Mouse (Mus musculus) stomach, postnatal 0 days (tissue): ENCODE results near the gene Zmat5. TPM values are rescaled to one million over a fixed set of nuclear protein-coding genes. Genes with fewer than 3 reads are reported as not detected.
"Not testable (repeated sequence)": the region's sequence is repeated elsewhere in the genome, so short reads cannot be mapped to it uniquely, and the experiment has no call there.

Experiments used
- ATAC-seq: fragments of 200-750 bp; cut with Nextera tagmentation; 2 replicates; pipeline ENCODE4 v1.8.0; 2017; ENCODE audit not compliant: low FRiP score, low TSS enrichment
- DNase-seq: peaks from one replicate; pipeline ENCODE4 v3.0.0-alpha.2; 2016; ENCODE audit warnings: low spot score
- H3K27ac ChIP-seq: fragments of 300-500 bp; sonication (generic); replicated peaks from 2 replicates; pipeline ENCODE4 v1.5.1; 2014; ENCODE audit warnings: mild to moderate bottlenecking, control low read depth
- H3K27me3 ChIP-seq: fragments of 300-500 bp; sonication (generic); 2 replicates; pipeline ENCODE4 v1.6.1; 2014; ENCODE audit warnings: low read length; ENCODE audit not compliant: control insufficient read depth, insufficient read depth
- H3K36me3 ChIP-seq: fragments of 300-500 bp; sonication (generic); 2 replicates; pipeline ENCODE4 v1.6.1; 2014; ENCODE audit warnings: low read length, mixed read lengths; ENCODE audit not compliant: control insufficient read depth, insufficient read depth
- H3K4me1 ChIP-seq: fragments of 300-500 bp; sonication (generic); replicated peaks from 2 replicates; pipeline ENCODE4 v1.6.1; 2014; ENCODE audit warnings: antibody characterized with exemption; ENCODE audit not compliant: control insufficient read depth, insufficient read depth
- H3K4me2 ChIP-seq: fragments of 300-500 bp; sonication (generic); replicated peaks from 2 replicates; pipeline ENCODE4 v1.6.1; 2014; ENCODE audit warnings: low read depth, mild to moderate bottlenecking, control low read depth, moderate library complexity
- H3K4me3 ChIP-seq: fragments of 300-500 bp; sonication (generic); 2 replicates; pipeline ENCODE4 v1.5.1; 2014; ENCODE audit warnings: low read depth, low read length, control low read depth
- H3K9ac ChIP-seq: fragments of 300-500 bp; sonication (generic); 2 replicates; pipeline ENCODE4 v1.6.1; 2014; ENCODE audit warnings: mild to moderate bottlenecking, low read length, control low read depth, mixed read lengths
- H3K9me3 ChIP-seq: fragments of 300-500 bp; sonication (generic); 2 replicates; pipeline ENCODE4 v1.6.1; 2016; ENCODE audit warnings: low read length; ENCODE audit not compliant: control insufficient read depth
- CTCF ChIP-seq: IDR thresholded peaks from 2 replicates; pipeline ENCODE4 v1.5.1; 2016; ENCODE audit warnings: antibody characterized with exemption, low read depth, mild to moderate bottlenecking, moderate library complexity
- EP300 ChIP-seq: optimal IDR thresholded peaks from 2 replicates; pipeline ENCODE3; 2016; ENCODE audit warnings: antibody characterized with exemption
- WGBS: fragments of 180-500 bp; shearing (Covaris S2); extraction: QIAGEN DNeasy Blood & Tissue Kit; methylation state at CpG from one replicate; pipeline ENCODE4 v1.1.7; 2014; 5-methylcytosine and 5-hydroxymethylcytosine counted together
- polyA plus RNA-seq: library from polyadenylated mRNA; unstranded; fragments of >200 nt; fragmentation: Nextera tagmentation; extraction: Ambion mirVana; gene quantifications from 2 replicates; pipeline ENCODE4 v1.2.1, GENCODE M21; 2015

The Zmat5 gene
- polyA plus RNA-seq, 1 experiment from 2014 or later, result 57.4 TPM

DNA sequence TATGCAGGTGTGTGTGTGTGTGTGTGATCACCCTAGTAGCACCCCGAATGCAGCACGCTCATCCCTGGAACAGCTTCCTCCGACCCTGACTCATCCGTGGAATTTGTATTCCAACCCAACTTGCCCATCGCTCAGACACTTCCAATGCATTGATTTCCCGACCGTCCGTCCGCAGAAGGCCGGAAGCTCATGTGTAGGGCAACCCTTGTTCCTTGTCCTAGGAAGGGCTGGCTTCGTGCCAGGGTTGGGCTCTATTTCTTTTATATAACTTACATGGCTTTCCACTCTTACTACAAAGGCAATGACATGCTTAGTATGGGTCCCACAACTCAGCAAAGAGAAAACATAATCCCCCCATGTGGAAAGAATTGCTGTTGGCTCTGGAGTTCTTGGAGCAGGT lies 12.3 kb upstream of the Zmat5 start:
- 83% methylated on average over 11 of the region's 11 CpGs for WGBS
- DNase-seq, result no peak
- ATAC-seq, result no peak
- Histone ChIP-seq H3K4me2 (no peak overlapping the region), H3K27me3 (no peaks in the 10 kb centered on the region), H3K4me1 (no peaks in the 10 kb centered on the region), H3K9ac (no peak overlapping the region), H3K9me3 (no peaks in the 10 kb centered on the region), H3K27ac (no peak overlapping the region), H3K4me3 (no peak overlapping the region), H3K36me3 (no peaks in the 10 kb centered on the region)
- TF ChIP-seq CTCF (no peak), EP300 (no peak)

GRCm38 (mm10) chr11:4697043-4697983 lies 7.2 kb upstream of the Zmat5 start:
- H3K4me1 ChIP-seq, result no peaks in the 10 kb centered on the region; the same call in 1 of the 2 replicates
- H3K9ac ChIP-seq, result no peak overlapping the region; the same call in 1 of the 2 replicates
- H3K27ac ChIP-seq, result 0 out of 2 replicates have a peak overlapping the region, but pooled peaks have one; percentile 13
- no peak overlapping the region for H3K4me2 ChIP-seq
- no peak; the same call in 1 of the 2 replicates for ATAC-seq
- no peaks in the 10 kb centered on the region for H3K9me3 ChIP-seq
- DNase-seq, result peak; percentile 71
- TF ChIP-seq EP300, result no peak
- TF ChIP-seq CTCF, result peak; percentile 76
- H3K36me3 ChIP-seq, result peaks cover 6% of the 10 kb centered on the region; the same call in 1 of the 2 replicates
- H3K4me3 ChIP-seq, result no peak overlapping the region
- H3K27me3 ChIP-seq, result no peaks in the 10 kb centered on the region
- WGBS, result 17% methylated on average over 7 of the region's 7 CpGs

DNA sequence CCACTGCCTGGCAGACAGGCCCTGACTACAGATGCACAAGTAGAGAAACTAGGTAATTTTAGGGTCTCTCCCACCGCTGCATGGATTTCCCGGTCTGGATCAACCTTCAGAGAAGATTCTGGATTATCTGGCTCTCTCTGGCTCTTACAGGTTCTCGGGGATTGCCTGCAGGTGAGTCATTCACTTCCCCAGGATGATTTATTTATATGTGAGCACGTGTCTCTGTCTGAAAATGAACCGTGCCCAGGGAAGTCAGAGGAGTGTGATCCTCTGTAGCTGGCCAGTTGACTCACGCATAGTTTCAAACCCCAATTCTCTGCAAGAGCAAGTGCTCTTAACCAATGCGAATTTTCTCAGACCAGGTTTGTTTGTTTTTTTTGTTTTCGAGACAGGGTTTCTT lies 3.8 kb upstream of the Zmat5 start:
- H3K4me3 ChIP-seq, result no peak overlapping the region
- H3K27me3 ChIP-seq, result no peaks in the 10 kb centered on the region
- TF ChIP-seq CTCF (no peak), EP300 (no peak)
- WGBS, result 60% methylated on average over 8 of the region's 8 CpGs
- peak overlapping the region; percentile 53; the same call in 1 of the 2 replicates for H3K27ac ChIP-seq
- no peaks in the 10 kb centered on the region; the same call in 1 of the 2 replicates for H3K4me1 ChIP-seq
- peaks cover 6% of the 10 kb centered on the region; the same call in 1 of the 2 replicates for H3K36me3 ChIP-seq
- 0 out of 2 replicates have a peak, but pooled peaks have one; percentile 36 for ATAC-seq
- H3K4me2 ChIP-seq, result no peak overlapping the region
- H3K9me3 ChIP-seq, result no peaks in the 10 kb centered on the region
- DNase-seq, result no peak
- no peak overlapping the region for H3K9ac ChIP-seq

DNA sequence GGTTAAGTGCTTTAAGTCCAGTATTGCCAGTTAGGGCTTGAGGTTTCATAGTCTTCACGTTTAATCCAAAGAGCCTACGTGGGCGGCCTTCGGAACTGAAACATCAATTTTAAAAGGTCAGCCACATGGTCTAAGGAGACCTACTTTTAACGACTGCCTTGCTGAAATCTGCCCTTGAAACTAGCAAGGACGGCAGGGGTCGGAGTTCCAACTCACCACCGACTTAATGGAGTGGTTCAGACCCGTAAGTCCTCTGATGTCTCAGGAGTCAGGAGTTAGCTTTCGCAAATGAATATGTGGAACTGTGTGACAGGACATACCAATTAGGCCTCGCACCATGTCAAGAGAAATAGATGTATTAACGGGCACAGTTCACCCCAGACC lies 798 bp upstream of the Zmat5 start:
- no peaks in the 10 kb centered on the region for H3K9me3 ChIP-seq
- no peaks in the 10 kb centered on the region for H3K27me3 ChIP-seq
- peak overlapping the region; percentile 82 for H3K4me3 ChIP-seq
- H3K9ac ChIP-seq, result peak overlapping the region; percentile 91
- WGBS, result 4% methylated on average over 12 of the region's 12 CpGs
- H3K36me3 ChIP-seq, result peaks cover 6% of the 10 kb centered on the region; the same call in 1 of the 2 replicates
- no peak; the same call in 1 of the 2 replicates for TF ChIP-seq CTCF
- no peak for TF ChIP-seq EP300
- H3K4me1 ChIP-seq, result no peaks in the 10 kb centered on the region
- H3K27ac ChIP-seq, result peak overlapping the region; percentile 81
- no peak for DNase-seq
- ATAC-seq, result no peak
- peak overlapping the region; percentile 93 for H3K4me2 ChIP-seq

DNA sequence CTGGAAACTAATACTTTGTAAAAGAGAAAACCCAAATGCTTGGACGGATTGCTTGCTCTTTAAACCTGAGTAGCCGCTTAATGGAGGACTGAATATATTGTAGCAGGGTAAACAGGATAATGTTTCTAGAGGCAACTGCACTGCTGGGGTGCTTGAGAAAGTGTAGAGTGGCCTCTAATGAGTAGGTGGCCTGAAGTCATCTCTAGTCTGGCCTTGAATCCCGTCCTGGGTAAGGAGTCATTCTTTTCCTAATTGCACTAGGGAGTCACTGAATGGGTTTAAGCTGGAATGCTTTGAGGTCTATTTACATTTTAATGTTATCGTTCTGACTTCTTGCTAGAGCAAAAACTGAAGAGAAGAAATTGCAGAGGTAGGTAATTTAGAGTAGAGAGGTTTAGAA lies 700 bp downstream of the Zmat5 start:
- Histone ChIP-seq H3K9ac (peak overlapping the region; percentile 71), H3K4me1 (no peaks in the 10 kb centered on the region), H3K27me3 (no peaks in the 10 kb centered on the region), H3K9me3 (no peaks in the 10 kb centered on the region), H3K27ac (peak overlapping the region; percentile 58; the same call in 1 of the 2 replicates), H3K36me3 (peaks cover 6% of the 10 kb centered on the region; the same call in 1 of the 2 replicates), H3K4me3 (peak overlapping the region; percentile 82), H3K4me2 (peak overlapping the region; percentile 93)
- TF ChIP-seq CTCF (no peak), EP300 (no peak)
- 7% methylated on average over 4 of the region's 4 CpGs for WGBS
- no peak for DNase-seq
- ATAC-seq, result no peak

DNA sequence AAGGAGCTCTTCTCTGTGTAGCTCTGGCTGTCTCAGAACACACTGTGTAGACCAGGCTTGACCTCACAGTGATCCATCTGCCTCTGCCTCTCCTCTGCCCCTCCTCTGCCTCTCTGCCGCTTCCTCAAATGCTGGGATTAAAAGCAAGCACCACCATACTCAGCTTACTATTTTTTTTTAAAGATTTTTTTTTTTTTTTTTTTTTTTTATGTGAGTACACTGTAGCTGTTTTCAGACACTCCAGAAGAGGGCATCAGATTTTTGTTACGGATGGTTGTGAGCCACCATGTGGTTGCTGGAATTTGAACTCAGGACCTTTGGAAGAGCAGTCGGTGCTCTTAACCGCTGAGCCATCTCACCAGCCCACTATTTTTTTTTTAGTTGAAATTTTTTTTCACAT lies 5.7 kb downstream of the Zmat5 start:
- H3K27ac ChIP-seq, H3K4me2 ChIP-seq, H3K4me1 ChIP-seq, H3K27me3 ChIP-seq, H3K9ac ChIP-seq, DNase-seq, H3K36me3 ChIP-seq, H3K4me3 ChIP-seq, H3K9me3 ChIP-seq, ATAC-seq: not testable (repeated sequence)
- WGBS, result 82% methylated on average over 4 of the region's 4 CpGs
